Mouse (Mus musculus) urinary bladder, postnatal 14 days (tissue): ENCODE measurements around the gene Gm8660.
"Not testable (repeated sequence)": the region's sequence is repeated elsewhere in the genome, so short reads cannot be mapped to it uniquely, and the experiment has no call there.

Experiments
- DNase-seq: peaks from one replicate; pipeline ENCODE4 v3.0.0; 2021; ENCODE audit warnings: low spot score

Gene Gm8660

GRCm38 (mm10) chr7:22370939-22371338 is at the start of gene Gm8660:
Gene Gm8660 (minus strand): TSS chr7:22371039.
- not testable (repeated sequence) for DNase-seq

DNA sequence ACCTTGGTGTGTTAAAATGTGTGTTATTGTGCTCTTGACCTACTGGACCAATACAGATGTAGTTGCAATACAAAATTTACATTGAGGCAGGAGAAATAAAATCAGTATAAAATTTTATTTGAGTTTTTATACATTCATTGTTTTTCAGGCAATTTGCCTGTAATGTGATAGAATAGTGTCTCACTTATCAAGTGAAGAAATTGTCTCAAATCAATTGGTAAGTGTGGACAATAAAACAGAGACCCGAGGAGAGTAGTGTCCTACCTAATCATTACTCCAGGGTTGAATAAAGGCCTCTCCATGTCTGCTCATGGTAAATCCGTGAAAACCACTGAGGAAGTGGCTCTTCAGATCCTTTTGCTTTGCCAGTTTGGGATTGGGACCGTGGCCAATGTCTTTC is 42.4 kb upstream of the Gm8660 start, which contains the start of gene Vmn1r148:
Vmn1r148 (plus strand) TSS at position 301 of the 400 bp plus-strand sequence.
- DNase-seq: not testable (repeated sequence)

DNA sequence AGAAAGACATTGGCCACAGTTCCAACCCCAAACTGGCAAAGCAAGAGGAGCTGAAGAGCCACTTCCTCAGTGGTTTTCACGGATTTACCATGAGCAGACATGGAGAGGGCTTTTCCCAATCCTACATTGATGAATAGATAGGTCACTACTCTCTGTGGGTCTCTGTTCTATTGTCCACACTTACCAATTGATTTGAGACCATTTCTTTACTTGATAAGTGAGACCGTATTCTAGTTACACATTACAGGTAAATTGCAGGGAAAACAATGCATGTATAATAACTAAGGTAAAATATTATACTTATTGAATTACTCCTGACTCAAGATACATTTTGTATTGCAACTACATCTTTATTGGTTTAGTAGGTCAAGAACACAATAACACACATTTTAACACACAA is 41.2 kb downstream of the Gm8660 start, which contains the start of gene Gm4187:
Gm4187 (minus strand) TSS at position 101 of the 400 bp plus-strand sequence.
- DNase-seq: not testable (repeated sequence)
